Mouse (Mus musculus): ENCODE data around the gene St6galnac4. TPM values are rescaled to one million over a fixed set of nuclear protein-coding genes. Genes with fewer than 3 reads are reported as not detected.

St6galnac4 gene
- polyA plus RNA-seq, 1 experiment from 2014 or later = 14.1 TPM

DNA sequence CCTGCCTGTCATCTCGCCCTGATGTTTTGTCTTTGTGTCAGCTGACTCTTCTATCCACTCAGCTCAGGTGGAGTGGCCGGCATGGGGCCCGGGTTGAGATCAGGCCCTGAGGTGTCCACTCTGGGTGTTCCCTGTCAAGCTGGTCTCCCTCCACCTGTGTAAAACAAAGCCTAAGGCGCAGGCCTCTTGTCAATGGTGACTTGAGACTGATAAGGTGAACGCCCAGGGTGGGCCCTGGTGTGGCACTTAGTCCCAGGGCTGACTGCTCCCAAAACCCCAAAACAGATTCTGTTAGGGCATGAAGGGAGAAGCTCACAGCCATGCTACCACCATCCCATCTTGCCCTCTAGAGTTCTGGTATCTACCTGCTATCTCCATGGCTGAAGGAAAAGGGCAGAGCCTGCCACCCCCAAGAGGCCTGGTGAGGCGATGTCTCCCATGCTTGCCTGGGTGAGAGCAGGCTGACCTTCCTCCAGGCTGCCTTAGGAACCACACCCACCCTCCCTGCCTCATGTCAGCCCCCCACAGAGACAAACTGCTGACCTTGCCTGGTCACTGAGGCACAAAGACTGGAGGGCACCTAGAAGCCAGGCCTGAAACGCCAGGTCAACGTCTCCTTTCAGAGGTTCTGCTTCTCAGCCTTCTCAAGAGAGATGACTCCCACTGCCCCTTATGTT lies 58.0 kb downstream of the St6galnac4 start:
- H3K9ac ChIP-seq = peak overlapping the region; percentile 49
- H3K27me3 ChIP-seq = no peaks in the 10 kb centered on the region
- no peaks in the 10 kb centered on the region for H3K36me3 ChIP-seq
- H3K4me3 ChIP-seq (replicated peaks) = no peak overlapping the region
- ATAC-seq (ENCODE audit: low read depth) = peak; percentile 86
- peak; percentile 35 for DNase-seq
- 39% methylated on average over 8 of the region's 8 CpGs for WGBS (ENCODE audit: insufficient replicate concordance)
- H3K4me1 ChIP-seq (replicated peaks) = peaks cover 62% of the 10 kb centered on the region
- peak overlapping the region; percentile 81 for H3K27ac ChIP-seq
- no peaks in the 10 kb centered on the region for H3K9me3 ChIP-seq (replicated peaks)
- peak overlapping the region; percentile 38 for H3K4me2 ChIP-seq

DNA sequence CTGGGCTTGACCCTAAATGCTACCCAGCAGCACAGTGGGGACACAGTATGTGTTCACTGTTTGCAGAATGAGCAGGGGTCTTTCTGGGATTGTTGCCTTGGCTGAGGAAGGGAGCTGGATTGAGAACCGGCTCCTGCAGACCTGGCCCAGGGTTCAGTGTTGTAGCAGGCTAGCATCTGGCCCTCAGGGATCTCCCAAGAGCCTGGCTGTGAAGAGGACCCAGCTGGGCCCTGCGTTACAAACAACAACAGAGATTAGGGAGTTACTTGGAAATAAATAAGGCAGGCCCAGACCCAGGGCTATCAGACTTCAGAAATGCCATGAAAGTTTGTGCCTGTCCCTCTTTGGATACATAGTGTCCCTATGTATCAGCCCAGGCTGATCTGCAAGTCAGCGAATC lies 58.8 kb downstream of the St6galnac4 start:
- Histone ChIP-seq H3K4me2 (no peak overlapping the region; the same call in 1 of the 2 replicates), H3K27ac (peak overlapping the region; percentile 81), H3K4me1 (replicated peaks) (peaks cover 59% of the 10 kb centered on the region), H3K27me3 (no peaks in the 10 kb centered on the region), H3K4me3 (replicated peaks) (no peak overlapping the region), H3K9ac (no peak overlapping the region), H3K36me3 (no peaks in the 10 kb centered on the region), H3K9me3 (replicated peaks) (no peaks in the 10 kb centered on the region)
- WGBS (ENCODE audit: insufficient replicate concordance) = 43% methylated on average over 3 of the region's 3 CpGs
- ATAC-seq (ENCODE audit: low read depth) (no peak), DNase-seq (no peak)

DNA sequence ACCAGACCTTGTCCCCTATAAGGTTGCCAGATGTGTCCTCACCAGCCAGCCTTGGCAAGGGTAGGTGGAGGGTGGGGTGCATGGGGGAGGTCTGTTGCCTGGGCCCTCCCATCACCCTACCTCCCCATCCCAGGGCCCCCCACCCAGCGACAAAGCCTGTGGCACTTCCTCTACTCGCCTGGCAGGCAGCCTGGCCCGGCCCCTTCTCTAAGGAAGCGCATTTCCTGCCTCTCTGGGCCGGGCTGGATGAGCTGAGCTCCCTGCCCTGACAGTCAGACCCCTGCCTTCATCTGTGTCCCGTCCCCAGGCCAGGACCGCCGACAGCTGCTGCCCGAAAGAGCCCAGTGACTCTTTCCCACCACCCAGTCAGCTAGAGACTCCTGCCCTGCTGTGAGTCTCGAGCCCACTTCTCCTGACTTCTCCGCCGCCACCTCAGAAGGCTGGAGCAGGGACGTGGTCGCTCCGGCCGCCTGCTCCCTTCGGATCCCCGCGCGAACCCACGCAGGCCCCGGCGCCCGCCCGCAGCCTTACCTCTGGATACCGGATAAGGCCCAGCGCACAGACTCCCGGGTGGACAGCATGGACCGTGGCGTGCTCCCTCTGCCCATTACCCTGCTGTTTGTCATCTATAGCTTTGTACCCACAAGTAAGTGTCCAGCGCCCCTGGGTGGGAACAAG lies 59.6 kb downstream of the St6galnac4 start, which contains the start of gene Eng:
Gene Eng (plus strand): TSS at position 217 of the 678 bp plus-strand sequence.
- ATAC-seq (ENCODE audit: low read depth) (0 out of 2 replicates have a peak, but pooled peaks have one; percentile 11), DNase-seq (no peak)
- H3K27ac ChIP-seq = peak within 1 kb of the TSS; percentile 81
- H3K36me3 ChIP-seq = no peaks in the 10 kb centered on the region
- H3K9ac ChIP-seq = peak within 1 kb of the TSS; percentile 68
- H3K4me1 ChIP-seq (replicated peaks) = peaks cover 56% of the 10 kb centered on the region
- no peaks in the 10 kb centered on the region for H3K27me3 ChIP-seq
- peak within 1 kb of the TSS; percentile 60 for H3K4me2 ChIP-seq
- peak within 1 kb of the TSS; percentile 58 for H3K4me3 ChIP-seq (replicated peaks)
- 23% methylated on average over 31 of the region's 31 CpGs for WGBS (ENCODE audit: insufficient replicate concordance)
- no peaks in the 10 kb centered on the region for H3K9me3 ChIP-seq (replicated peaks)

DNA sequence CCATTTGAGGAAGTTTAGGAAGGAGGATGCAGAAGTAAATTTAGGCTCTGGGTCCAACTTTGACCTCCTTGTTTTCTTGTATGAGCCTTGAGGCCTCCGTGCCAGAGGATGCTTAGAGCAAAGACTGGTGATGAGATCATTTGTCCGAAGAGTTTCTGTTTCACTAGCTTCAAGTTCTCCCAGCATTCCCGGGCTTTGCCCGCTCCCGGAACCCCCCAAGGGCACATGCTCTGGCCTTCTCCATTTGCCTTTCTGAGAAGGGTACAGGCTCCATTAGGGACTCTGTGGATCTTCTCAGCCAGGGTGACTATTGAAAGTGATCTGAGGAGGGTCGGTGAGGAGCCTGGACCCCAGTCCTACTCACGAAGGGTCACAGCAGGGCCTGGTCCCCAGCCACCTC lies 60.5 kb downstream of the St6galnac4 start:
- no peaks in the 10 kb centered on the region for H3K36me3 ChIP-seq
- H3K27ac ChIP-seq = peak overlapping the region; percentile 45; the same call in 1 of the 2 replicates
- no peak for DNase-seq
- H3K27me3 ChIP-seq = no peaks in the 10 kb centered on the region
- H3K9me3 ChIP-seq (replicated peaks) = no peaks in the 10 kb centered on the region
- ATAC-seq (ENCODE audit: low read depth) = no peak
- peak overlapping the region; percentile 60 for H3K4me2 ChIP-seq
- 58% methylated on average over 7 of the region's 7 CpGs for WGBS (ENCODE audit: insufficient replicate concordance)
- peak overlapping the region; percentile 68 for H3K9ac ChIP-seq
- peak overlapping the region; percentile 58 for H3K4me3 ChIP-seq (replicated peaks)
- H3K4me1 ChIP-seq (replicated peaks) = peaks cover 56% of the 10 kb centered on the region

Other genes with a start within 250 kb of the St6galnac4 start
- 14.8 and 21.1 TPM in 2 replicates for gene Ciz1, start 234.8 kb upstream of the St6galnac4 start, polyA plus RNA-seq (2015; fragmentation: Nextera tagmentation; extraction: Ambion mirVana)
- gene Dnm1, start 233.8 kb upstream of the St6galnac4 start, polyA plus RNA-seq (2015; fragmentation: Nextera tagmentation; extraction: Ambion mirVana) = 0.65 and 0.81 TPM in 2 replicates
- gene 1110008P14Rik, start 205.2 kb upstream of the St6galnac4 start, polyA plus RNA-seq (2015; fragmentation: Nextera tagmentation; extraction: Ambion mirVana) = 35.3 and 39.2 TPM in 2 replicates
- gene Lcn2, start 198.8 kb upstream of the St6galnac4 start, polyA plus RNA-seq (2015; fragmentation: Nextera tagmentation; extraction: Ambion mirVana) = 18.0 and 22.8 TPM in 2 replicates
- 14.1 and 15.5 TPM in 2 replicates for gene Ptges2, start 191.2 kb upstream of the St6galnac4 start, polyA plus RNA-seq (2015; fragmentation: Nextera tagmentation; extraction: Ambion mirVana)
- 2.2 and 2.4 TPM in 2 replicates for gene Naif1, start 136.6 kb upstream of the St6galnac4 start, polyA plus RNA-seq (2015; fragmentation: Nextera tagmentation; extraction: Ambion mirVana)
- gene Slc25a25, start 135.7 kb upstream of the St6galnac4 start, polyA plus RNA-seq (2015; fragmentation: Nextera tagmentation; extraction: Ambion mirVana) = 8.7 and 9.2 TPM in 2 replicates
- gene Fam102a, start 51.8 kb upstream of the St6galnac4 start, polyA plus RNA-seq (2015; fragmentation: Nextera tagmentation; extraction: Ambion mirVana) = 1.0 and 1.1 TPM in 2 replicates
- gene Dpm2, start 16.2 kb upstream of the St6galnac4 start, polyA plus RNA-seq (2015; fragmentation: Nextera tagmentation; extraction: Ambion mirVana) = 60.4 and 64.2 TPM in 2 replicates
- gene Pip5kl1, start 12.3 kb upstream of the St6galnac4 start, polyA plus RNA-seq (2015; fragmentation: Nextera tagmentation; extraction: Ambion mirVana) = 0.10 TPM in 1 of 2 replicates, not detected in the other
- not detected in 2 replicates for gene 9430097D07Rik, start 11.4 kb upstream of the St6galnac4 start, polyA plus RNA-seq (2015; fragmentation: Nextera tagmentation; extraction: Ambion mirVana)
- 10.0 and 12.8 TPM in 2 replicates for gene St6galnac6, start 12.6 kb downstream of the St6galnac4 start, polyA plus RNA-seq (2015; fragmentation: Nextera tagmentation; extraction: Ambion mirVana)
- gene Ak1, start 34.7 kb downstream of the St6galnac4 start, polyA plus RNA-seq (2015; fragmentation: Nextera tagmentation; extraction: Ambion mirVana) = 2.2 and 2.3 TPM in 2 replicates
- 20.6 and 23.4 TPM in 2 replicates for gene Eng, start 59.5 kb downstream of the St6galnac4 start, polyA plus RNA-seq (2015; fragmentation: Nextera tagmentation; extraction: Ambion mirVana)
- gene Fpgs, start 117.0 kb downstream of the St6galnac4 start, polyA plus RNA-seq (2015; fragmentation: Nextera tagmentation; extraction: Ambion mirVana) = 31.1 and 32.9 TPM in 2 replicates
- gene Cdk9, start 126.0 kb downstream of the St6galnac4 start, polyA plus RNA-seq (2015; fragmentation: Nextera tagmentation; extraction: Ambion mirVana) = 60.4 TPM in 2 replicates
- 5.4 and 5.6 TPM in 2 replicates for gene Sh2d3c, start 134.0 kb downstream of the St6galnac4 start, polyA plus RNA-seq (2015; fragmentation: Nextera tagmentation; extraction: Ambion mirVana)
- 0.15 TPM in 1 of 2 replicates, not detected in the other for gene 6330409D20Rik, start 153.9 kb downstream of the St6galnac4 start, polyA plus RNA-seq (2015; fragmentation: Nextera tagmentation; extraction: Ambion mirVana)
- gene Tor2a, start 170.1 kb downstream of the St6galnac4 start, polyA plus RNA-seq (2015; fragmentation: Nextera tagmentation; extraction: Ambion mirVana) = 30.1 TPM in 2 replicates
- 0.07 and 0.13 TPM in 2 replicates for gene Ttc16, start 188.5 kb downstream of the St6galnac4 start, polyA plus RNA-seq (2015; fragmentation: Nextera tagmentation; extraction: Ambion mirVana)
- 2.4 and 3.6 TPM in 2 replicates for gene Ptrh1, start 188.7 kb downstream of the St6galnac4 start, polyA plus RNA-seq (2015; fragmentation: Nextera tagmentation; extraction: Ambion mirVana)
- gene Cfap157, start 197.3 kb downstream of the St6galnac4 start, polyA plus RNA-seq (2015; fragmentation: Nextera tagmentation; extraction: Ambion mirVana) = 0.24 and 0.25 TPM in 2 replicates